Mouse (Mus musculus) spleen, adult 2 months (tissue): ENCODE measurements at regions not wholly inside any gene's neighbourhood (a gene's known extent, or its start where the extent isn't known, plus 50 kb on each side); places are given as distances from the start of the nearest gene placed in this dataset.

Source experiments
- CTCF ChIP-seq: fragments of 200-500 bp; IDR thresholded peaks from 2 replicates; pipeline ENCODE4 v1.5.1; 2011; ENCODE audit warnings: mild to moderate bottlenecking, inconsistent platforms; ENCODE audit not compliant: insufficient read depth, insufficient read length, insufficient replicate concordance; ENCODE audit errors: extremely low read depth
- POLR2A ChIP-seq: fragments of 200-500 bp; IDR thresholded peaks from 2 replicates; pipeline ENCODE4 v1.6.1; 2011; ENCODE audit warnings: low read depth, low read length, inconsistent platforms

- TF ChIP-seq CTCF (no peak), POLR2A (no peak)
Observed at GRCm38 (mm10) chr7:36958255-36958654, 260.3 kb downstream of the Tshz3 start.
